Mouse (Mus musculus) testis, postnatal 14 days (tissue): ENCODE results near the gene Fam227a.
"Not testable (repeated sequence)": the region's sequence is repeated elsewhere in the genome, so short reads cannot be mapped to it uniquely, and the experiment has no call there.

Experiments
- DNase-seq: peaks from one replicate; pipeline ENCODE4 v3.0.0; 2021; ENCODE audit warnings: low spot score

The Fam227a gene

DNA sequence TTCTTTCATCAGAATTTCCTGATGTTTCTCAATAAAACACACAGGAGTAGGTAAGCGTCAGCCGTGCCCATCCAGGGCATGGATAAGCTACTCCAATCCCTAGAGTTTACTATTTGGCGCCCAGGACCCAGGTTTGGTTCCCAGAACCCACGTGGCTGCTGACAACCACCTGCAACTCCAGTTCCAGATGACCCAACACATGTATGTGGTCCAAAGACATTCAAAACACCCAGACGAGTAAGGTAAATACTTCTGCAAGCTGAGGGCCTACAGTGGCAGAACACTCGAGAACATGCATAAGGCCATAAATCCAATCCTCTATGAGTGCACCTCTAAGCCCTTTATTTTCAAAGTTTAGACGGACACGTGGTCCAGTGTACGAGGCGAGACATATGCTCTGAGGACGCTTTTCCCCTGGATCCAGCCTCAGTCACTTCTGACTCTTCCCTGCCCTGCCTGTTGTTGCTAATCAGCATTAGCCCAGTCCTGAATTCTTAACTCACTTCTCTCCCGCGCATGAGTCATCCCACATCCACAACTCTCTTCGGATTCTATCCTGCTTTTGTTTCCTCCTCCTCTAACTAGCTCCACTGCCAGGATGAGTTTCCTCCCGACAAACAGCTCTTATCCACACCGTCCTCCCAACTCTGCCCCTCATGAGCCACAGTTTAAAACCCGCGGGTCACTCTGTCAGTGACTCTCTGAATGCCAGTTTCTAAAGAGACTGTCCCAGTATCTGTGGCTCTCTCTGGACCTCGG, 25.1 kb upstream of the Fam227a start:
- DNase-seq: no peak

DNA sequence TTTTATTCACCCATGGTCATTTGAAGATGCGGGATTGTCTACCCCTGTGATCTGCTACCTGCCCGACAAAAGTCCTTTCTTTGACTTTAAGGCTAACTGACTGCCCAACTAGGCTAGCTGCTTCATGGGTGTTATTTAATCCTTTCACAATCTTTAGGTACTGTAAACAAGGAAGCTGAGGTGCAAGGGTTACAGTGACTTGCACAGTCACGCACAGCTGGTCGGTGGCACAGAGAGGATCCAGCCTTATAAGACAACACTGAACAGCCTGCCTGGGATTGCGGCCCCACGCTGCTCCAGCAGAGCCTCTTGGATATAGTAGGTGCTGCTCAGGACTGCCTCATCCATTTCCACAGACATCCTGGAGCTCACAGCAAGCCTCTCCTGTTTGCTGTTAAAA, 24.4 kb upstream of the Fam227a start:
- DNase-seq: no peak

DNA sequence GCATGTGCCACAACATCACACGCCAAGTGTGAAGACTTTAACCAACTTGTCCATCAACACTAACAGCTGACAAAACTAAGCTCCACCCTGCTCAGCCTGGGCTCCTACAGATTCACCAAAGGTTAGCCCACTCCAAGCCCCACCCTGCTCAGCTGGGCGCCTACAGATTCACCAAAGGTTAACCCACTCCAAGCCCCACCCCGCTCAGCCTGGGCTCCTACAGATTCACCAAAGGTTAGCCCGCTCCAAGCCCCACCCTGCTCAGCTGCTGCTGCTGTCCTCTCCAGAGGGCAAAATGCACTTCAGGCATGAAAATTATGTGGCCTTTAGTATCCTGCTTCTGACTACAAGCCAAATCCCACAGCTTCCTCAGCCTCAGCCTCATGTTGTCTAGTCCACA, 23.2 kb upstream of the Fam227a start:
- no peak for DNase-seq

DNA sequence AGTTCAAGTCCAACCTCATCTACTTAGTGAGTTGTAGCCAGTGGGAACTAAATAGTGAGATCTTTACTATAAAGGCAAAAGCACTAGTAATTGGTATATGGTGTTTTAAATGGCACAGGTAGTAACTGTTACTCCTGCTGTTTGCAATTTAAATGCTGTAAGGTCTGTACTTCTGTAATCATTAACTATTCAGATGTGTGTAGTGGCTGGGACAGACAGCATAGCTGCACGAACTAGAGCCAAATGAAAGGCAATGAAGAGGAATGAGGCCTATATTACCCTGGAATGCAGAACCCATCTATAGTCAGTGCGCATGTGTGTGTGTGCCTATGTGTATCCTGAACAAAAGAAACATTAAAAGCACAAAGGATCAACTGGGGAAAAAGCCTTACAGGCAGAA, 19.2 kb upstream of the Fam227a start:
- DNase-seq: no peak

- DNase-seq: not testable (repeated sequence)
Observed at GRCm38 (mm10) chr15:79671828-79672348, 13.1 kb upstream of the Fam227a start.

- peak; percentile 48 for DNase-seq
Observed at GRCm38 (mm10) chr15:79670972-79671299, 12.2 kb upstream of the Fam227a start.

- peak; percentile 92 for DNase-seq
Observed at GRCm38 (mm10) chr15:79670249-79670971, 11.7 kb upstream of the Fam227a start, which contains the start of gene Tomm22. Gene Tomm22, plus strand, starts transcription at chr15:79670861.

DNA sequence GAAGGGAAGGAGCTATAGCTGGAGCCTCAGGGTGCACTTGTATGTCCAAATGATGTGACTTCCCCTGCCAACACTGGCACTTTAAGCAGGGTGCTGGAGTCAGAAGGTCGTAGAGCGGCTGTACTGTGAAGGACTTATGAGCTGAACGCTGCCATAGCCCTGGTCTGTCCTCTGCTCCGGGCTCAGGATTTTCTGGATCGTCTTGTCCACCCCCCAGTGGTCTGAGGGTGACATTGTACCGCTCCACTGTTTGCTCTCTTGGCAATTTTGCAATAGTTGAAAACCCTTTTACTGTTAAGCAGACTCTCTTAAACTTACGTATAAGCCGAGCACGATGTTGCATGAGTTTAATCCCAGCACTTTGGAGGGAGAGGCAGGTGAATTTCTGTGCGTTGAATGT, 10.4 kb upstream of the Fam227a start:
- no peak for DNase-seq

DNA sequence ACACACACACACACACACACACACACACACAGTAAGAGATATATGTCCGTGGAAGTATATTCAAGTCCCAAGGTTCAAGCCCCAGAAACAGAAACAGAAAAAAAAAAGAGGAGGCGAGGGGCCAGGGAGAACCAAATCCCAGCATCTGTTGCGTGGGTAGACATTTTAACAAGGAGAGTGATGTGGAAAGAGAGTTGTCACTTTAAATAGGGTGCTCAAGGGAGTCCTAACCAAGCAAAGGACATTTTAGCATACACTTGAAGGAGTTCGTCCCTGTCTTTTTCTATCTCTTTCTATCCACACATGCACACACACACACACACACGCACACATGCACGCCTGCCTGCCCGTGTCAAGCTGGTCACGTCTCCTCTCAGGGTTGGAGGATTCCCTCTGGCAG, 5.9 kb upstream of the Fam227a start:
- DNase-seq: no peak

DNA sequence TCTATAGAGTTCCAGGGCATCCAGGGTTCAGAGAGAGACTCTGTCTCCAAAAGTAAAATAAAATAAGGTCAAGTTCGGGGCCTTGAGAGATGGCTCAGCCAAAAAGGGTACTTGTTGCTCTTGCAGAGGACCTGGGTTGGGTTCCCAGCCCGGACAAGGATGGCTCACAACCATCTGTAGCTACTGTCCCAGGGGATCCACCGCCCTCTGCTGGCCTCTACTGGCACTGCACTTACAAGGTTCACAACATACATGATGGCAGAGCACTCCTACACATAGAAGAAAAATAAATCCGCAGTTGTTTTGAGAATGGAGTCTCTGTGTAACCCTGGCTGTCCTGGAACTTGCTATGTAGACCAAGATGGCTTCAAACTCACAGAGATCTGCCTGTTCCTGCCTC, 3.1 kb upstream of the Fam227a start:
- DNase-seq: peak; percentile 58

- DNase-seq: peak; percentile 79
Observed at GRCm38 (mm10) chr15:79657837-79658530, 772 bp downstream of the Fam227a start.

- DNase-seq: no peak
Observed at GRCm38 (mm10) chr15:79656451-79656850, 2.3 kb downstream of the Fam227a start.

GRCm38 (mm10) chr15:79651481-79651880, 7.3 kb downstream of the Fam227a start:
- DNase-seq: peak; percentile 51

DNA sequence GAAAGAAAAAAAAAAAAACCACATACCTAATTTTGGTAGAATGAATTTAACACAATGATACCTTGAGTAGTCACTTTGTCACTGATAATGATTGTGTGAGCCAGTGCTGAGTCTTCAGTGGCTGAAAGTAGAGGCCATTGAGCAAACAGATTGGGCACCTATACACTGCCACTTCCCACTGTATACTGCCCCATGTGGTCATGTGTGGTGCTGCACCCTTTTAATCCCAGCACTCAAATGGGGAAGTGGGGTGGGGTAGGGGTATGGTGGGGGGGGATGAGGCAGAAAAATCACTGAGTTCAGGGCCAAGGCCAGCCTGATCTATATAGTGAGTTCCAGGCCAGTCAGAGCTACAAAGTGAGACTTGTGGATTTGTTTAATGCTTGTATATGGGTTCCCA, 8.2 kb downstream of the Fam227a start:
- no peak for DNase-seq

DNA sequence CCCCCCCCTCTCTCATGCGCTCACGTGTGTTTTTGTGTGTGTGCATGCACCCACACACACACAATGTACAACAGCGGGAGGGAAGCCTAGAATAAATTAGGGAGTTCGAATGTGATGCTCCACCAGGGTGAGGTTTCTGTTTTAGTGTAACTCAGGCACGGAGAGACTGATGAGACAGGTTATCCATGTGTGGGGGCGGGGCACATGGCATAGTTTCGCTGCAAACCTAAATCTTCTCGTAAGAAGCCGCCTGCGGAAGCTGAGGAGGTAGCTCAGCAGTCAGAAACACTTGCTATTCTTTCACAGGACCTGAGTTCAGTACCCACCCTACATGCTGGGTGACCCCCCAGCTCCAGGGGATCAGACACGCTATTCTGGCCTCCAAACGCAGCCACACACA, 10.6 kb downstream of the Fam227a start:
- DNase-seq: no peak

- DNase-seq: no peak
Observed at GRCm38 (mm10) chr15:79645483-79645882, 13.3 kb downstream of the Fam227a start.

GRCm38 (mm10) chr15:79641135-79641817, 17.5 kb downstream of the Fam227a start:
- no peak for DNase-seq

DNA sequence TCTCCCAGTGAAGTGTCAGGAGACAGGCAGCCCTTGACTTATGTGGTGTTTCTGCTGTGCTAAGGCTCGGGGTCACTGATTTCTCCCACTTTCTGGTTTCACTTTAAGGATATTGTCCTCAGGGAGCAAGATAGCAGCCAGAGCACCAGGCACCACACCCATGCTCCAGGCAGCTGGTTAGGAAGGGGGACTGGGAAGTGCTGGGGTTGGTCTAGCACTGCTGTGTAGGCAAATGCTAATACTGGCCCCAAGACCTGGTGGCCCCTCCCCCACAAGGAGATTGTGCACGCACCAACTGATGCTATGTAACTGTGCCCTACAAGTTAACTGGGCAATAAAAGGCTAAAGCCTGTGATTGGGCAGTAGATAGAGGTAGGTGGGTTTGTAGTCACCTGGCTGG, 28.3 kb downstream of the Fam227a start:
- DNase-seq: no peak

DNA sequence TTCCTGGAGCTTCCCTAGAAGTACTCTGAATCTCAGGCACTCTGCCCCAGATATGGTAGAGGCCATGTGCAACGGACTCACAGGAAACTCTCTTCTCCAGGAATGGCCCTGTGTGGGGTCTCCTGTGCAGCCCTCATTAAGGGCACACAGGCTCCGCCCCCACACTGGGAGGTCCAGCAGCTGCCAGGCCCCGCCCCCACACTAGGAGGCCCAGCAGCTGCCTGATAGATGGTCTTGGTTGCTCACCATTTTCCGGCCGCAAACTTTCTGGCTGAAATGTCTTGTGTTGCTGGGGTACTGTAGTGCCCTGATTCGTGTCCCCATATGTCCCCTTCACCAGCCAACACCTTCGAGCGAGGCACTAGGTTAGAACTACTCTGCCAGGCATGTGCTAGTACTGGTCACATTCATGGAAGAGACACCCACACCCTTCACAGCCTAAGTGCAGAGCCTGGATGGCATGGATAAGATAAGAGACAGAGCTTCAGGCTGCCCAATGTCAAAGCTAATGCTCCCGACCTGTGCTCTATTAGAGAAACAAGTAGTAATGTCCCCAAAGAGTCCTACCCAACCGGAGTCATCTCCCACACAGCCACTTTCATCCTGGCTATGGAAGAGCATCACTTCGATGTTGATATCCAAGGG, 38.9 kb downstream of the Fam227a start:
- DNase-seq: peak; percentile 61

- DNase-seq: no peak
Observed at GRCm38 (mm10) chr15:79618456-79618855, 40.3 kb downstream of the Fam227a start.

- peak; percentile 51 for DNase-seq
Observed at GRCm38 (mm10) chr15:79617135-79617534, 41.6 kb downstream of the Fam227a start.

GRCm38 (mm10) chr15:79616729-79617128, 42.0 kb downstream of the Fam227a start:
- no peak for DNase-seq
